Comparison of ENCODE assay signal across 8 mouse cellular contexts in the genomic region with DNA sequence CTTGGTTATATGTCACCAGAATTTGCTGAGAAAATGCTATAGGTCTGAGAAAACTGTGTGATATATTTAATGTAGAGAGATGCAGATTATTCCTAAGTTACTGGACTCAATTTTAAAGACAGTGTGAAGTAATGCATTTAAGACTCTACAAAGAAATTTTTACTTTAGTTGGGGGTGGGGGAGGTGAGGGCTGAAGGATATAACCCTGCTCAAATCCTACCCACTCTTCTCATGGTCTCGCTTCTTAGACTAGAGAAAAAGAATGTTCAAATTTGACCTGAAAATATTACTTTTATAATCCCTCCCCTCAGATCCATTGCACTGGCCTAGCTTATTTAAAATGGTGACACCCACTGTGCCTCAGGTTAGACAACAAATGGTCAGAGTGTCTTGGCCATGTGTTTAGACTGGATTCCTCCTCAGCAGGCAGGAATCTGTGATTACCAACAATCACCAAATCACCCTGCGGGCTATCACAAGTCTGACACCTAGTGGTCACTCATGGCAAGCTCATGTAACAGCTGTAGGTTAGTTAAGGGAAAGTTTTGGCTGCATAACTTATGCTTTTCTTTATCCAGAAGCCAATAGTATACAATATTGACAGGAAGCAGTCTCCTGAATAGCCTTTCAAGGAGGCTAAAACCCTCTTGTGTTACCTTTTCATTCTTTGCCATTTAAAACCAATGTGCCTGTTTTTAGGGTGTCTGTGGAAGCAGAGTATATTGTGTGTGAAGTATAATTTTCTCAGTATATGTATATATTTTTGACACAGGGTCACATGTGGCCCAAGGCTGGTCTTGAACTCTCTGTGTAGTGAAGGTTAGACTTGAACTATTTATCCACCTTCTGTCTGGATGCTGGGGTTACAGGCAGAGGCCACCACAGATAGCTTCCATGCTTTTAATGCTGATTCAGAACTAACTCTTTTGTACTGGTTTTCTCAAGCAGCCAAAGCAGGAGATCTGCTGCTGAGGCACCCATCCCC.
DNase-seq lines count a peak whose midpoint lies in the region; ATAC-seq and TF ChIP-seq lines count a peak whose summit lies in the region.

No protein-coding gene starts in this region.

- H3K9ac ChIP-seq in heart, adult 2 months (ENCODE audit: low read depth, low read length): no peak overlapping the region
- H3K9ac ChIP-seq in forebrain, embryonic 13.5 days: no peak overlapping the region
- no peak overlapping the region for H3K9ac ChIP-seq in hindbrain, embryonic 16.5 days (ENCODE audit: low read depth, low read length)

- no peaks in the 10 kb centered on the region for H3K79me2 ChIP-seq in heart, adult 2 months (replicated peaks; ENCODE audit: control insufficient read depth, insufficient read depth, low read length)

- no peaks in the 10 kb centered on the region; the same call in 1 of the 2 replicates for H3K4me1 ChIP-seq in heart, adult 2 months (ENCODE audit: control insufficient read depth, insufficient read depth, low read length)
- H3K4me1 ChIP-seq in heart, embryonic 10.5 days: no peaks in the 10 kb centered on the region
- H3K4me1 ChIP-seq in forebrain, embryonic 13.5 days: no peaks in the 10 kb centered on the region
- no peaks in the 10 kb centered on the region for H3K4me1 ChIP-seq in hindbrain, embryonic 16.5 days (ENCODE audit: control insufficient read depth, insufficient read depth, low read depth, low read length)

- intact Hi-C loops in heart, adult 2 months (cut with DNase I): loop anchor here (2.0 to 10.0 kb wide), 3 partner anchors 108 to 484 kb away; no protein-coding TSS in a partner anchor

- H3K4me2 ChIP-seq in forebrain, embryonic 13.5 days: no peak overlapping the region
- no peak overlapping the region for H3K4me2 ChIP-seq in hindbrain, embryonic 16.5 days (ENCODE audit: low read length)

- no peak overlapping the region for H3K27ac ChIP-seq in heart, adult 2 months
- no peak overlapping the region for H3K27ac ChIP-seq in heart, embryonic 10.5 days
- no peak overlapping the region for H3K27ac ChIP-seq in forebrain, embryonic 13.5 days
- no peak overlapping the region for H3K27ac ChIP-seq in hindbrain, embryonic 16.5 days (ENCODE audit: low read depth, low read length)

- H3K4me3 ChIP-seq in heart, adult 2 months: no peak overlapping the region
- H3K4me3 ChIP-seq in heart, embryonic 10.5 days: no peak overlapping the region
- no peak overlapping the region for H3K4me3 ChIP-seq in forebrain, embryonic 13.5 days
- no peak overlapping the region for H3K4me3 ChIP-seq in hindbrain, embryonic 16.5 days (ENCODE audit: low read length)

- H3K27me3 ChIP-seq in heart, adult 2 months (ENCODE audit: control insufficient read depth, insufficient read depth, low read length): no peaks in the 10 kb centered on the region
- no peaks in the 10 kb centered on the region for H3K27me3 ChIP-seq in heart, embryonic 10.5 days (ENCODE audit: insufficient read depth, poor library complexity, severe bottlenecking)
- no peaks in the 10 kb centered on the region for H3K27me3 ChIP-seq in forebrain, embryonic 13.5 days
- H3K27me3 ChIP-seq in hindbrain, embryonic 16.5 days (replicated peaks; ENCODE audit: control insufficient read depth, insufficient read depth, low read length): no peaks in the 10 kb centered on the region

- no peaks in the 10 kb centered on the region for H3K9me3 ChIP-seq in heart, embryonic 10.5 days
- H3K9me3 ChIP-seq in forebrain, embryonic 13.5 days (replicated peaks): no peaks in the 10 kb centered on the region
- no peaks in the 10 kb centered on the region for H3K9me3 ChIP-seq in hindbrain, embryonic 16.5 days (ENCODE audit: control insufficient read depth, low read length)

- TF ChIP-seq POLR2A in heart, adult 2 months (IDR thresholded peaks at IDR 0.05; ENCODE audit: insufficient read depth, low read depth, low read length): no peak

- no peak for TF ChIP-seq EP300 in heart, adult 2 months (IDR thresholded peaks at IDR 0.05; ENCODE audit: insufficient read depth, low read depth, low read length)

- ATAC-seq in forebrain, embryonic 13.5 days: peak; percentile 84
- ATAC-seq in hindbrain, embryonic 16.5 days: peak; percentile 83
- ATAC-seq in megakaryocyte, adult 5-6 weeks (ENCODE audit: poor library complexity, severe bottlenecking): peak; percentile 91

- TF ChIP-seq CTCF in heart, adult 2 months (IDR thresholded peaks at IDR 0.05): peak; percentile 91

- WGBS in heart, adult 2 months: 50% methylated on average over 2 of the region's 2 CpGs
- WGBS in heart, embryonic 10.5 days: 38% methylated on average over 2 of the region's 2 CpGs
- WGBS in forebrain, embryonic 13.5 days: 49% methylated on average over 2 of the region's 2 CpGs
- WGBS in hindbrain, embryonic 16.5 days: 44% methylated on average over 2 of the region's 2 CpGs

- peak; percentile 26 to 55 for DNase-seq in heart, adult 2 months
- no peak for DNase-seq in heart, embryonic 10.5 days (ENCODE audit: low spot score)
- peak; percentile 25 for DNase-seq in c-Kit-positive CD71-positive TER-119-positive erythroid progenitor cells, embryonic 14.5 days (ENCODE audit: low spot score)
- DNase-seq in layer of hippocampus, postnatal 10 days (ENCODE audit: low spot score in 2 of 2): peak; percentile 69 to 70
- DNase-seq in right cerebral cortex, postnatal 14 days: peak; percentile 58

- no peaks in the 10 kb centered on the region for H3K36me3 ChIP-seq in heart, adult 2 months (ENCODE audit: control insufficient read depth, insufficient read depth, low read length)
- no peaks in the 10 kb centered on the region for H3K36me3 ChIP-seq in heart, embryonic 10.5 days
- H3K36me3 ChIP-seq in forebrain, embryonic 13.5 days (ENCODE audit: poor library complexity, severe bottlenecking): no peaks in the 10 kb centered on the region
- H3K36me3 ChIP-seq in hindbrain, embryonic 16.5 days (ENCODE audit: control insufficient read depth, insufficient read depth, low read length): no peaks in the 10 kb centered on the region
